Mouse (Mus musculus) intestine, postnatal 0 days (tissue): Measurements from ENCODE around the gene Hepacam2. TPM values are rescaled to one million over a fixed set of nuclear protein-coding genes. Genes with fewer than 3 reads are reported as not detected.

Experiments used
- ATAC-seq: fragments of 200-750 bp; cut with Nextera tagmentation; 2 replicates; pipeline ENCODE4 v1.8.0; 2017; ENCODE audit warnings: mild to moderate bottlenecking, moderate TSS enrichment, moderate library complexity
- H3K27ac ChIP-seq: fragments of 300-500 bp; sonication (generic); 2 replicates; pipeline ENCODE4 v1.5.1; 2014; ENCODE audit warnings: mild to moderate bottlenecking, low read depth, low read length, moderate library complexity
- H3K27me3 ChIP-seq: fragments of 300-500 bp; sonication (generic); replicated peaks from 2 replicates; pipeline ENCODE4 v1.6.1; 2014; ENCODE audit warnings: low read length, mixed read lengths; ENCODE audit not compliant: control insufficient read depth, insufficient read depth
- H3K36me3 ChIP-seq: fragments of 300-500 bp; sonication (generic); 2 replicates; pipeline ENCODE4 v1.6.1; 2014; ENCODE audit warnings: mild to moderate bottlenecking, moderate library complexity; ENCODE audit not compliant: control insufficient read depth, insufficient read depth
- H3K4me1 ChIP-seq: fragments of 300-500 bp; sonication (generic); replicated peaks from 2 replicates; pipeline ENCODE4 v1.6.1; 2014; ENCODE audit warnings: antibody characterized with exemption, low read length, mixed read lengths; ENCODE audit not compliant: control insufficient read depth, insufficient read depth
- H3K4me2 ChIP-seq: fragments of 300-500 bp; sonication (generic); replicated peaks from 2 replicates; pipeline ENCODE4 v1.6.1; 2014; ENCODE audit warnings: low read depth, mild to moderate bottlenecking, moderate library complexity
- H3K4me3 ChIP-seq: fragments of 300-500 bp; sonication (generic); 2 replicates; pipeline ENCODE4 v1.5.1; 2014; ENCODE audit warnings: low read depth, low read length
- H3K9ac ChIP-seq: fragments of 300-500 bp; sonication (generic); 2 replicates; pipeline ENCODE4 v1.6.1; 2014; ENCODE audit warnings: mild to moderate bottlenecking, low read depth, low read length
- H3K9me3 ChIP-seq: fragments of 300-500 bp; sonication (generic); 2 replicates; pipeline ENCODE4 v1.6.1; 2016; ENCODE audit warnings: mixed run types; ENCODE audit not compliant: control insufficient read depth
- CTCF ChIP-seq: sonication (generic); IDR thresholded peaks from 2 replicates; pipeline ENCODE4 v1.5.1; 2016; ENCODE audit warnings: low read depth, mild to moderate bottlenecking, control low read depth, antibody characterized with exemption, moderate library complexity
- WGBS: fragments of 180-500 bp; shearing (Covaris S2); extraction: QIAGEN DNeasy Blood & Tissue Kit; methylation state at CpG from one replicate; pipeline ENCODE4 v1.1.7; 2014; 5-methylcytosine and 5-hydroxymethylcytosine counted together
- polyA plus RNA-seq: library from polyadenylated mRNA; unstranded; fragments of >200 nt; fragmentation: Nextera tagmentation; extraction: Ambion mirVana; gene quantifications from 2 replicates; pipeline ENCODE4 v1.2.1, GENCODE M21; 2015

The Hepacam2 gene
- polyA plus RNA-seq, 1 experiment from 2014 or later: 19.5 TPM

DNA sequence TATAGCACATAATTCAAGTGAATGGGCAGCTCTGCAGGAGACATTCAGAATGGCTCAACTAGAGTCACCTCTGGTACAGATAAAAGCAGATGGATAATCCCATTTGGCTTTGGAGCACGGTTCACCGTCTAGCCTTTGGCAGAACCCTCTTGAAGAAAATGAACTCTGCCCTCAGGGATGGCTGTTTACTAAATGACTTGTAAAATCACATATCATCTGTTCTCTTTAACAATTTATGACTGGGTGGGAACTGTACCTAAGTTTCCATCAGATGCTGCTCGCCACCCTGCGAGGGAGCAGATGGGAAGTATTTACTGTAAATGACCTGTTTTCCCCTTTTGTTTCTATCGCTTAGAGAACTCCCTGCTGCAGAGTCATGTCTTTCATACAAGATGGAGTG, 18.2 kb downstream of the Hepacam2 start:
- H3K9me3 ChIP-seq: no peaks in the 10 kb centered on the region
- H3K27me3 ChIP-seq: no peaks in the 10 kb centered on the region
- no peaks in the 10 kb centered on the region for H3K36me3 ChIP-seq
- H3K4me1 ChIP-seq: no peaks in the 10 kb centered on the region
- ATAC-seq: peak; percentile 38; the same call in 1 of the 2 replicates
- H3K27ac ChIP-seq: no peak overlapping the region
- no peak overlapping the region for H3K9ac ChIP-seq
- no peak overlapping the region for H3K4me3 ChIP-seq
- TF ChIP-seq CTCF: no peak
- no peak overlapping the region for H3K4me2 ChIP-seq
- WGBS: 28% methylated on average over 5 of the region's 5 CpGs

- no peaks in the 10 kb centered on the region for H3K36me3 ChIP-seq
- no peak for ATAC-seq
Observed at GRCm38 (mm10) chr6:3476299-3476698, 21.8 kb downstream of the Hepacam2 start.

DNA sequence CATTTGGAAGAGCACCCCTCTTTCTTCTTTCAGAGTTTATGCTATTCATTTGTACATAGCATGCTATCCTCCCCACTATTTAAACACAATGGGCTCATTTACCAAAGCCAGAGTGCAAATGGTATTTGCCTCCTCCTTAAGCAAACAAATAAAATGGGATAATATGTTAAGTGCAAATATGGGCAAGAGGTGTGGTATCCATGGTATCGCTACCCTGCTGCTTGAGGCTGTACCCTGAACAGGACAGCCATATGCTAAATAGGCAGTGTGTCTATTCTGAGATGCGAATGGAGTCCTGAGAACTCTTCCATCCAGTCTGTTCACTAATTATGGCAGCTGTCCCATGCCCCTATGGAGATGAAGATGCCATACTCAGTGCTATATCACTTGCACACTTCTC, 27.4 kb downstream of the Hepacam2 start:
- WGBS: 19% methylated on average over 2 of the region's 2 CpGs
- peak; percentile 65 for ATAC-seq
- H3K4me2 ChIP-seq: no peak overlapping the region
- no peaks in the 10 kb centered on the region for H3K36me3 ChIP-seq
- H3K4me1 ChIP-seq: no peaks in the 10 kb centered on the region
- no peak overlapping the region for H3K27ac ChIP-seq
- H3K4me3 ChIP-seq: no peak overlapping the region
- H3K27me3 ChIP-seq: no peaks in the 10 kb centered on the region
- H3K9ac ChIP-seq: no peak overlapping the region
- TF ChIP-seq CTCF: no peak
- no peaks in the 10 kb centered on the region for H3K9me3 ChIP-seq

More at GRCm38 (mm10) chr6:3476299-3476698, 21.8 kb downstream of the Hepacam2 start:
- Histone ChIP-seq H3K4me2 (no peak overlapping the region), H3K27me3 (no peaks in the 10 kb centered on the region), H3K4me1 (no peaks in the 10 kb centered on the region), H3K9ac (no peak overlapping the region), H3K27ac (no peak overlapping the region), H3K9me3 (no peaks in the 10 kb centered on the region), H3K4me3 (no peak overlapping the region)
- TF ChIP-seq CTCF: no peak
- 26% methylated on average over 2 of the region's 2 CpGs for WGBS

GRCm38 (mm10) chr6:3468627-3469026, 29.5 kb downstream of the Hepacam2 start:
- H3K4me1 ChIP-seq: no peaks in the 10 kb centered on the region
- no peaks in the 10 kb centered on the region for H3K36me3 ChIP-seq
- no peak for TF ChIP-seq CTCF
- no peak overlapping the region for H3K4me3 ChIP-seq
- no peak overlapping the region for H3K27ac ChIP-seq
- ATAC-seq: peak; percentile 79
- 22% methylated on average over 1 of the region's 1 CpGs for WGBS
- H3K4me2 ChIP-seq: no peak overlapping the region
- no peaks in the 10 kb centered on the region for H3K27me3 ChIP-seq
- no peak overlapping the region for H3K9ac ChIP-seq
- H3K9me3 ChIP-seq: no peaks in the 10 kb centered on the region

GRCm38 (mm10) chr6:3463594-3463993, 34.5 kb downstream of the Hepacam2 start:
- no peak overlapping the region for H3K27ac ChIP-seq
- H3K4me2 ChIP-seq: no peak overlapping the region
- no peak overlapping the region for H3K9ac ChIP-seq
- no peaks in the 10 kb centered on the region for H3K9me3 ChIP-seq
- H3K4me3 ChIP-seq: no peak overlapping the region
- no peaks in the 10 kb centered on the region for H3K27me3 ChIP-seq
- TF ChIP-seq CTCF: no peak
- ATAC-seq: no peak
- H3K4me1 ChIP-seq: no peaks in the 10 kb centered on the region
- 79% methylated on average over 2 of the region's 2 CpGs for WGBS
- H3K36me3 ChIP-seq: no peaks in the 10 kb centered on the region

DNA sequence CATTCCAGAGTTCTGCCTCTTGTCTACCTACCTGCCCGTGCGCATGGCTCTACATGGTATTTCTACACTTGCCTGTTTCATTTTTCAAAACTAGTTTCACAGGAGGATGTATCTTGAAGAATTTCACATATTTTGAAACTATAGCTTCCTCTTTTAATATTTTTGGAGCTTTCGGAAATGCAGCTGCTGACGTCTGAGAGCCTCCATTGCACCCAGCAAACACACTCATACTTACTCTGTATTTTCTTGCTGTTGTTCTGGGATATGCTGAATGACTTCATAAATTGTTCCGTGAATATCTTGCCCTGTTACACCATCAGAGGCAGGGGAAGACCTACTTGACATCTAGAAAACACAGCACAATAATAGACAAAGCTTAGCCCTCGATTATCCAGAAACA, 35.1 kb downstream of the Hepacam2 start:
- no peak for ATAC-seq
- WGBS: 74% methylated on average over 6 of the region's 6 CpGs
- Histone ChIP-seq H3K9me3 (no peaks in the 10 kb centered on the region), H3K27ac (no peak overlapping the region), H3K4me2 (no peak overlapping the region), H3K9ac (no peak overlapping the region), H3K36me3 (no peaks in the 10 kb centered on the region), H3K27me3 (no peaks in the 10 kb centered on the region), H3K4me3 (no peak overlapping the region), H3K4me1 (no peaks in the 10 kb centered on the region)
- TF ChIP-seq CTCF: no peak

DNA sequence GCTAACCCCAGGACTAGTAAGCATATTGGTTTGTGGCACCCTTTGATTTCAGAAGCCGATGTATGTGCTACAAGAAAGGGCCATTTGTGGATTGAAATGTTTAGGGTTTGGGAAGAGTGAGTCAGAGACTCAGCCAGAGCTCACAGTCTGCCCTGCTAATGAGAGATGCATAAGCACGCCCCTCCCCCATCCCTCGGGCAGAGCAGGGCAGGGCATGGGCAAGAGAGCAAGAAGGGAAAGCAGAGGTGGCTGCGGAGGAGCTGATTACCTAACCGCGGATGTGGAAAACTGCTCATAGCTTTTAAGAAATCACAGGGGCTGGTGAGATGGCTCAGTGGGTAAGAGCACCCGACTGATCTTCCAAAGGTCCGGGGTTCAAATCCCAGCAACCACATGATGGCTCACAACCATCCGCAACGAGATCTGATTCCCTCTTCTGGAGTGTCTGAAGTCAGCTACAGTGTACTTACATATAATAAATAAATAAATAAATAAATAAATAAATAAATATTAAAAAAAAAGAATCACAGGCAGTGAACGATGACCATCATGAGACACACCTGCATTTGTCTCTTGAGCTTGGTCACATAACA, 42.1 kb downstream of the Hepacam2 start:
- no peak for ATAC-seq
- H3K4me2 ChIP-seq: no peak overlapping the region
- TF ChIP-seq CTCF: no peak
- H3K27ac ChIP-seq: no peak overlapping the region
- no peaks in the 10 kb centered on the region for H3K36me3 ChIP-seq
- H3K9me3 ChIP-seq: no peaks in the 10 kb centered on the region
- 69% methylated on average over 11 of the region's 11 CpGs for WGBS
- no peak overlapping the region for H3K9ac ChIP-seq
- H3K27me3 ChIP-seq: no peaks in the 10 kb centered on the region
- H3K4me1 ChIP-seq: no peaks in the 10 kb centered on the region
- H3K4me3 ChIP-seq: no peak overlapping the region
